Mouse (Mus musculus): ENCODE data around the gene Col7a1. TPM values are rescaled to one million over a fixed set of nuclear protein-coding genes. Genes with fewer than 3 reads are reported as not detected.

Col7a1 gene
- polyA plus RNA-seq, 1 experiment from 2014 or later, result 3.9 TPM

- Histone ChIP-seq H3K4me1 (peaks cover 13% of the 10 kb centered on the region; the same call in 1 of the 2 replicates), H3K9ac (no peak overlapping the region), H3K36me3 (peaks cover 60% of the 10 kb centered on the region), H3K4me3 (no peak overlapping the region), H3K27me3 (peaks cover 25% of the 10 kb centered on the region), H3K27ac (no peak overlapping the region), H3K9me3 (replicated peaks) (no peaks in the 10 kb centered on the region), H3K4me2 (replicated peaks) (no peak overlapping the region)
- whole genome bisulfite sequencing, result 80% methylated on average over 9 of the region's 9 CpGs
- ATAC-seq (ENCODE audit: low FRiP score), result no peak
These were observed 3.2 kb upstream of the Col7a1 start for GRCm38 (mm10) chr9:108949967-108950728.

- Histone ChIP-seq H3K9me3 (replicated peaks) (no peaks in the 10 kb centered on the region), H3K4me2 (replicated peaks) (no peak overlapping the region), H3K4me3 (no peak overlapping the region), H3K27ac (no peak overlapping the region), H3K9ac (no peak overlapping the region), H3K36me3 (peaks cover 9% of the 10 kb centered on the region; the same call in 1 of the 2 replicates), H3K27me3 (peaks cover 25% of the 10 kb centered on the region), H3K4me1 (peaks cover 3% of the 10 kb centered on the region; the same call in 1 of the 2 replicates)
- 93% methylated on average over 11 of the region's 11 CpGs for WGBS
- no peak for ATAC-seq (ENCODE audit: low FRiP score)
These were observed 1.9 kb downstream of the Col7a1 start for GRCm38 (mm10) chr9:108955241-108955640.

GRCm38 (mm10) chr9:108955846-108956245 is 2.5 kb downstream of the Col7a1 start:
- 88% methylated on average over 11 of the region's 11 CpGs for WGBS
- H3K4me3 ChIP-seq, result no peak overlapping the region

GRCm38 (mm10) chr9:108963577-108963976 is 10.2 kb downstream of the Col7a1 start:
- Histone ChIP-seq H3K4me2 (replicated peaks) (no peak overlapping the region), H3K4me1 (no peaks in the 10 kb centered on the region), H3K27me3 (no peaks in the 10 kb centered on the region), H3K9me3 (replicated peaks) (no peaks in the 10 kb centered on the region), H3K36me3 (no peaks in the 10 kb centered on the region), H3K4me3 (no peak overlapping the region), H3K9ac (no peak overlapping the region), H3K27ac (no peak overlapping the region)
- WGBS, result 67% methylated on average over 3 of the region's 3 CpGs
- no peak for ATAC-seq (ENCODE audit: low FRiP score)

More at GRCm38 (mm10) chr9:108955846-108956245, 2.5 kb downstream of the Col7a1 start:
- peaks cover 25% of the 10 kb centered on the region for H3K27me3 ChIP-seq
- H3K27ac ChIP-seq, result no peak overlapping the region
- peaks cover 3% of the 10 kb centered on the region; the same call in 1 of the 2 replicates for H3K4me1 ChIP-seq
- H3K9ac ChIP-seq, result no peak overlapping the region
- ATAC-seq (ENCODE audit: low FRiP score), result no peak
- H3K9me3 ChIP-seq (replicated peaks), result no peaks in the 10 kb centered on the region
- peaks cover 4% of the 10 kb centered on the region; the same call in 1 of the 2 replicates for H3K36me3 ChIP-seq
- H3K4me2 ChIP-seq (replicated peaks), result no peak overlapping the region

- no peaks in the 10 kb centered on the region for H3K27me3 ChIP-seq
- no peaks in the 10 kb centered on the region for H3K36me3 ChIP-seq
- H3K27ac ChIP-seq, result no peak overlapping the region
- H3K4me3 ChIP-seq, result no peak overlapping the region
- no peaks in the 10 kb centered on the region for H3K4me1 ChIP-seq
- ATAC-seq (ENCODE audit: low FRiP score), result no peak
- H3K9me3 ChIP-seq (replicated peaks), result no peaks in the 10 kb centered on the region
- 85% methylated on average over 6 of the region's 6 CpGs for WGBS
- no peak overlapping the region for H3K9ac ChIP-seq
- H3K4me2 ChIP-seq (replicated peaks), result no peak overlapping the region
These were observed 11.0 kb downstream of the Col7a1 start for GRCm38 (mm10) chr9:108964338-108964737.

GRCm38 (mm10) chr9:108970623-108971022 is 17.2 kb downstream of the Col7a1 start:
- Histone ChIP-seq H3K27ac (no peak overlapping the region), H3K4me3 (no peak overlapping the region), H3K36me3 (no peaks in the 10 kb centered on the region), H3K9ac (no peak overlapping the region), H3K4me1 (no peaks in the 10 kb centered on the region), H3K27me3 (no peaks in the 10 kb centered on the region), H3K4me2 (replicated peaks) (no peak overlapping the region), H3K9me3 (replicated peaks) (no peaks in the 10 kb centered on the region)
- no peak for ATAC-seq (ENCODE audit: low FRiP score)
- WGBS, result 88% methylated on average over 8 of the region's 8 CpGs

GRCm38 (mm10) chr9:108976483-108976882 is 23.1 kb downstream of the Col7a1 start:
- H3K36me3 ChIP-seq, result no peaks in the 10 kb centered on the region
- no peaks in the 10 kb centered on the region for H3K4me1 ChIP-seq
- no peak overlapping the region for H3K4me2 ChIP-seq (replicated peaks)
- no peaks in the 10 kb centered on the region for H3K9me3 ChIP-seq (replicated peaks)
- H3K4me3 ChIP-seq, result no peak overlapping the region
- ATAC-seq (ENCODE audit: low FRiP score), result no peak
- H3K27ac ChIP-seq, result no peak overlapping the region
- no peaks in the 10 kb centered on the region for H3K27me3 ChIP-seq
- 80% methylated on average over 9 of the region's 9 CpGs for WGBS
- H3K9ac ChIP-seq, result no peak overlapping the region

GRCm38 (mm10) chr9:108977966-108978365 is 24.6 kb downstream of the Col7a1 start:
- Histone ChIP-seq H3K4me2 (replicated peaks) (no peak overlapping the region), H3K27me3 (no peaks in the 10 kb centered on the region), H3K9ac (no peak overlapping the region), H3K36me3 (no peaks in the 10 kb centered on the region), H3K27ac (no peak overlapping the region), H3K4me3 (no peak overlapping the region), H3K4me1 (no peaks in the 10 kb centered on the region), H3K9me3 (replicated peaks) (no peaks in the 10 kb centered on the region)
- ATAC-seq (ENCODE audit: low FRiP score), result no peak
- 86% methylated on average over 7 of the region's 7 CpGs for WGBS

- H3K4me2 ChIP-seq (replicated peaks), result no peak overlapping the region
- 89% methylated on average over 8 of the region's 8 CpGs for WGBS
- H3K27ac ChIP-seq, result no peak overlapping the region
- H3K27me3 ChIP-seq, result no peaks in the 10 kb centered on the region
- no peak overlapping the region for H3K4me3 ChIP-seq
- no peaks in the 10 kb centered on the region for H3K4me1 ChIP-seq
- no peak for ATAC-seq (ENCODE audit: low FRiP score)
- no peak overlapping the region for H3K9ac ChIP-seq
- no peaks in the 10 kb centered on the region for H3K9me3 ChIP-seq (replicated peaks)
- no peaks in the 10 kb centered on the region for H3K36me3 ChIP-seq
These were observed 29.1 kb downstream of the Col7a1 start for GRCm38 (mm10) chr9:108982498-108982897.

GRCm38 (mm10) chr9:108983209-108983608 is 29.8 kb downstream of the Col7a1 start:
- H3K27ac ChIP-seq, result no peak overlapping the region
- 82% methylated on average over 9 of the region's 9 CpGs for WGBS
- no peaks in the 10 kb centered on the region for H3K9me3 ChIP-seq (replicated peaks)

GRCm38 (mm10) chr9:108985710-108986109 is 32.3 kb downstream of the Col7a1 start, which contains the start of gene Ucn2:
Gene Ucn2 (plus strand): TSS chr9:108986010.
- 0 out of 2 replicates have a peak, but pooled peaks cover 4% of the 10 kb centered on the region for H3K4me1 ChIP-seq
- H3K36me3 ChIP-seq, result no peaks in the 10 kb centered on the region
- H3K4me3 ChIP-seq, result no peak within 1 kb of the TSS
- no peaks in the 10 kb centered on the region for H3K9me3 ChIP-seq (replicated peaks)
- no peak within 1 kb of the TSS for H3K27ac ChIP-seq
- 79% methylated on average over 4 of the region's 4 CpGs for whole genome bisulfite sequencing
- H3K27me3 ChIP-seq, result no peaks in the 10 kb centered on the region
- no peak within 1 kb of the TSS for H3K4me2 ChIP-seq (replicated peaks)
- H3K9ac ChIP-seq, result no peak within 1 kb of the TSS
- ATAC-seq (ENCODE audit: low FRiP score), result no peak

More at GRCm38 (mm10) chr9:108983209-108983608, 29.8 kb downstream of the Col7a1 start:
- Histone ChIP-seq H3K4me2 (replicated peaks) (no peak overlapping the region), H3K27me3 (no peaks in the 10 kb centered on the region), H3K9ac (no peak overlapping the region), H3K4me3 (no peak overlapping the region), H3K4me1 (0 out of 2 replicates have a peak, but pooled peaks cover 4% of the 10 kb centered on the region), H3K36me3 (no peaks in the 10 kb centered on the region)
- ATAC-seq (ENCODE audit: low FRiP score), result no peak

GRCm38 (mm10) chr9:108987704-108988350 is 34.4 kb downstream of the Col7a1 start:
- no peak overlapping the region for H3K9ac ChIP-seq
- no peaks in the 10 kb centered on the region for H3K9me3 ChIP-seq (replicated peaks)
- H3K4me3 ChIP-seq, result no peak overlapping the region
- no peak overlapping the region for H3K27ac ChIP-seq
- no peak for ATAC-seq (ENCODE audit: low FRiP score)
- H3K4me1 ChIP-seq, result peaks cover 16% of the 10 kb centered on the region
- 21% methylated on average over 14 of the region's 15 CpGs for WGBS
- H3K4me2 ChIP-seq (replicated peaks), result peak overlapping the region; percentile 32; the same call in 1 of the 2 replicates
- no peaks in the 10 kb centered on the region for H3K36me3 ChIP-seq
- no peaks in the 10 kb centered on the region for H3K27me3 ChIP-seq
